Mouse (Mus musculus) limb, embryonic 11.5 days (tissue): Measurements from ENCODE around the gene Wapl. TPM values are rescaled to one million over a fixed set of nuclear protein-coding genes. Genes with fewer than 3 reads are reported as not detected.

Experiments used
- ATAC-seq: fragments of 200-750 bp; cut with Nextera tagmentation; 2 replicates; pipeline ENCODE4 v1.8.0; 2017; ENCODE audit warnings: low read depth; ENCODE audit not compliant: insufficient number of reproducible peaks, low FRiP score, low TSS enrichment
- DNase-seq: peaks from one replicate; pipeline ENCODE4 v3.0.0-alpha.2; 2015; ENCODE audit warnings: low spot score
- H3K27ac ChIP-seq: fragments of 300-500 bp; sonication (generic); replicated peaks from 2 replicates; pipeline ENCODE4 v1.5.1; 2014; ENCODE audit warnings: low read depth, mild to moderate bottlenecking, low read length
- H3K27me3 ChIP-seq: fragments of 300-500 bp; sonication (generic); 2 replicates; pipeline ENCODE4 v1.6.1; 2014; ENCODE audit warnings: mild to moderate bottlenecking, low read length, mixed read lengths; ENCODE audit not compliant: control insufficient read depth, insufficient read depth
- H3K36me3 ChIP-seq: fragments of 300-500 bp; sonication (generic); 2 replicates; pipeline ENCODE4 v1.6.1; 2014; ENCODE audit warnings: mild to moderate bottlenecking, low read length, moderate library complexity, mixed read lengths; ENCODE audit not compliant: control insufficient read depth, insufficient read depth
- H3K4me1 ChIP-seq: fragments of 300-500 bp; sonication (generic); 2 replicates; pipeline ENCODE4 v1.6.1; 2014; ENCODE audit warnings: low read length, mixed read lengths; ENCODE audit not compliant: control insufficient read depth, insufficient read depth
- H3K4me2 ChIP-seq: fragments of 300-500 bp; sonication (generic); 2 replicates; pipeline ENCODE4 v1.6.1; 2014; ENCODE audit warnings: low read depth, mild to moderate bottlenecking, moderate library complexity; ENCODE audit not compliant: severe bottlenecking
- H3K4me3 ChIP-seq: fragments of 300-500 bp; sonication (generic); 2 replicates; pipeline ENCODE4 v1.5.1; 2014; ENCODE audit warnings: low read depth, low read length
- H3K9ac ChIP-seq: fragments of 300-500 bp; sonication (generic); 2 replicates; pipeline ENCODE4 v1.6.1; 2014; ENCODE audit warnings: mild to moderate bottlenecking, low read length
- H3K9me3 ChIP-seq: fragments of 300-500 bp; sonication (generic); 2 replicates; pipeline ENCODE4 v1.6.1; 2016; ENCODE audit warnings: low read length; ENCODE audit not compliant: control insufficient read depth
- WGBS: fragments of 180-500 bp; shearing (Covaris S2); extraction: QIAGEN DNeasy Blood & Tissue Kit; methylation state at CpG from one replicate; pipeline ENCODE4 v1.1.7; 2014; 5-methylcytosine and 5-hydroxymethylcytosine counted together
- polyA plus RNA-seq: library from polyadenylated mRNA; unstranded; fragments of >200 nt; fragmentation: Nextera tagmentation; extraction: Ambion mirVana; gene quantifications from 2 replicates; pipeline ENCODE4 v1.2.1, GENCODE M21; 2014

Wapl gene
- polyA plus RNA-seq, 1 experiment from 2014 or later, result 31.8 TPM

GRCm38 (mm10) chr14:34763771-34764539 lies 90.2 kb downstream of the Wapl start:
- no peak overlapping the region for H3K4me2 ChIP-seq
- ATAC-seq, result peak; percentile 42
- peaks cover 8% of the 10 kb centered on the region; the same call in 1 of the 2 replicates for H3K4me1 ChIP-seq
- H3K27ac ChIP-seq, result 0 out of 2 replicates have a peak overlapping the region, but pooled peaks have one; percentile 30
- H3K9ac ChIP-seq, result no peak overlapping the region
- 37% methylated on average over 10 of the region's 10 CpGs for WGBS
- no peaks in the 10 kb centered on the region for H3K9me3 ChIP-seq
- H3K27me3 ChIP-seq, result no peaks in the 10 kb centered on the region
- no peak overlapping the region for H3K4me3 ChIP-seq
- H3K36me3 ChIP-seq, result no peaks in the 10 kb centered on the region
- peak; percentile 50 for DNase-seq

- H3K4me1 ChIP-seq, result peaks cover 8% of the 10 kb centered on the region; the same call in 1 of the 2 replicates
- H3K36me3 ChIP-seq, result no peaks in the 10 kb centered on the region
- no peaks in the 10 kb centered on the region for H3K9me3 ChIP-seq
- H3K27ac ChIP-seq, result no peak overlapping the region
- no peak for ATAC-seq
- DNase-seq, result no peak
- no peak overlapping the region for H3K4me3 ChIP-seq
- WGBS, result 86% methylated on average over 9 of the region's 9 CpGs
- no peaks in the 10 kb centered on the region; the same call in 1 of the 2 replicates for H3K27me3 ChIP-seq
- H3K9ac ChIP-seq, result no peak overlapping the region
- H3K4me2 ChIP-seq, result no peak overlapping the region
These were observed 91.2 kb downstream of the Wapl start for GRCm38 (mm10) chr14:34764908-34765307.

- H3K27ac ChIP-seq, result no peak overlapping the region
- no peaks in the 10 kb centered on the region for H3K9me3 ChIP-seq
- ATAC-seq (no peak), DNase-seq (no peak)
- no peak overlapping the region for H3K9ac ChIP-seq
- no peak overlapping the region for H3K4me3 ChIP-seq
- 89% methylated on average over 7 of the region's 7 CpGs for WGBS
- no peaks in the 10 kb centered on the region for H3K36me3 ChIP-seq
- peaks cover 8% of the 10 kb centered on the region; the same call in 1 of the 2 replicates for H3K4me1 ChIP-seq
- H3K4me2 ChIP-seq, result no peak overlapping the region
- no peaks in the 10 kb centered on the region; the same call in 1 of the 2 replicates for H3K27me3 ChIP-seq
These were observed 91.7 kb downstream of the Wapl start for GRCm38 (mm10) chr14:34765380-34765779.

GRCm38 (mm10) chr14:34766181-34766580 lies 92.5 kb downstream of the Wapl start:
- no peak overlapping the region for H3K27ac ChIP-seq
- no peaks in the 10 kb centered on the region; the same call in 1 of the 2 replicates for H3K27me3 ChIP-seq
- DNase-seq, result no peak
- H3K9ac ChIP-seq, result no peak overlapping the region
- 93% methylated on average over 5 of the region's 5 CpGs for WGBS
- no peaks in the 10 kb centered on the region for H3K36me3 ChIP-seq
- peaks cover 8% of the 10 kb centered on the region; the same call in 1 of the 2 replicates for H3K4me1 ChIP-seq
- no peak overlapping the region for H3K4me3 ChIP-seq
- ATAC-seq, result no peak
- no peak overlapping the region for H3K4me2 ChIP-seq
- H3K9me3 ChIP-seq, result no peaks in the 10 kb centered on the region

GRCm38 (mm10) chr14:34768373-34768772 lies 94.6 kb downstream of the Wapl start:
- H3K4me1 ChIP-seq, result peaks cover 6% of the 10 kb centered on the region; the same call in 1 of the 2 replicates
- peak overlapping the region; percentile 89 for H3K4me2 ChIP-seq
- DNase-seq, result peak; percentile 81
- H3K9me3 ChIP-seq, result no peaks in the 10 kb centered on the region
- H3K9ac ChIP-seq, result no peak overlapping the region
- H3K27ac ChIP-seq, result no peak overlapping the region
- under 1% methylated on average over 10 of the region's 10 CpGs for WGBS
- H3K27me3 ChIP-seq, result no peaks in the 10 kb centered on the region; the same call in 1 of the 2 replicates
- ATAC-seq, result no peak
- H3K36me3 ChIP-seq, result no peaks in the 10 kb centered on the region
- H3K4me3 ChIP-seq, result peak overlapping the region; percentile 35; the same call in 1 of the 2 replicates

GRCm38 (mm10) chr14:34769021-34769566 lies 95.4 kb downstream of the Wapl start:
- WGBS, result under 1% methylated on average over 33 of the region's 36 CpGs
- no peaks in the 10 kb centered on the region for H3K36me3 ChIP-seq
- H3K9me3 ChIP-seq, result no peaks in the 10 kb centered on the region
- peak; percentile 56 for ATAC-seq
- peak overlapping the region; percentile 35; the same call in 1 of the 2 replicates for H3K9ac ChIP-seq
- no peaks in the 10 kb centered on the region; the same call in 1 of the 2 replicates for H3K27me3 ChIP-seq
- peak overlapping the region; percentile 35 for H3K4me3 ChIP-seq
- H3K4me2 ChIP-seq, result peak overlapping the region; percentile 89
- peaks cover 5% of the 10 kb centered on the region; the same call in 1 of the 2 replicates for H3K4me1 ChIP-seq
- no peak overlapping the region for H3K27ac ChIP-seq
- DNase-seq, result peak; percentile 88

- Histone ChIP-seq H3K4me1 (no peaks in the 10 kb centered on the region), H3K9ac (peak overlapping the region; percentile 35; the same call in 1 of the 2 replicates), H3K27ac (no peak overlapping the region), H3K4me3 (peak overlapping the region; percentile 35), H3K36me3 (no peaks in the 10 kb centered on the region), H3K27me3 (no peaks in the 10 kb centered on the region; the same call in 1 of the 2 replicates), H3K9me3 (no peaks in the 10 kb centered on the region), H3K4me2 (peak overlapping the region; percentile 89)
- 15% methylated on average over 32 of the region's 32 CpGs for WGBS
- ATAC-seq (peak; percentile 47), DNase-seq (peak; percentile 62)
These were observed 95.9 kb downstream of the Wapl start for GRCm38 (mm10) chr14:34769567-34770158.

- Histone ChIP-seq H3K9me3 (no peaks in the 10 kb centered on the region), H3K36me3 (no peaks in the 10 kb centered on the region), H3K4me2 (no peak overlapping the region), H3K27me3 (no peaks in the 10 kb centered on the region; the same call in 1 of the 2 replicates), H3K4me1 (no peaks in the 10 kb centered on the region), H3K9ac (no peak overlapping the region), H3K27ac (no peak overlapping the region), H3K4me3 (no peak overlapping the region)
- DNase-seq, result no peak
- ATAC-seq, result no peak
- 89% methylated on average over 6 of the region's 6 CpGs for WGBS
These were observed 96.7 kb downstream of the Wapl start for GRCm38 (mm10) chr14:34770467-34770866.
